Comparison of ENCODE assay signal across 15 mouse cellular contexts in genomic region chr3:55788621-55789201, GRCm38 (mm10). TPM values are rescaled to one million over a fixed set of nuclear protein-coding genes. Genes with fewer than 3 reads are reported as not detected.
DNase-seq lines count a peak whose midpoint lies in the region; ATAC-seq lines count a peak whose summit lies in the region.
"Had no signal": no experiment of that assay in that cellular context is flagged by ENCODE, and none has a peak within 500 bp of the region (broad histone marks: within the 10 kb centered on the region; RNA-seq: fewer than 3 reads in every experiment).

No protein-coding gene starts in this region.

- H3K27ac ChIP-seq in forebrain, embryonic 12.5 days = no peak overlapping the region
- H3K27ac ChIP-seq in forebrain, embryonic 13.5 days = no peak overlapping the region
- peak overlapping the region; percentile 64; the same call in 1 of the 2 replicates for H3K27ac ChIP-seq in embryonic facial prominence, embryonic 13.5 days
- no peak overlapping the region for H3K27ac ChIP-seq in limb, embryonic 12.5 days
- H3K27ac ChIP-seq in neural tube, embryonic 15.5 days (replicated peaks) = peak overlapping the region; percentile 56
- H3K27ac ChIP-seq in intestine, embryonic 15.5 days = no peak overlapping the region
- H3K27ac ChIP-seq: macrophage had no signal

- peaks cover 56% of the 10 kb centered on the region for H3K27me3 ChIP-seq in forebrain, embryonic 12.5 days
- peaks cover 58% of the 10 kb centered on the region for H3K27me3 ChIP-seq in forebrain, embryonic 13.5 days
- H3K27me3 ChIP-seq in embryonic facial prominence, embryonic 13.5 days = peaks cover 21% of the 10 kb centered on the region
- H3K27me3 ChIP-seq in limb, embryonic 12.5 days = no peaks in the 10 kb centered on the region
- 0 out of 2 replicates have a peak, but pooled peaks cover 2% of the 10 kb centered on the region for H3K27me3 ChIP-seq in neural tube, embryonic 15.5 days (replicated peaks)
- H3K27me3 ChIP-seq in intestine, embryonic 15.5 days (replicated peaks) = peaks cover 10% of the 10 kb centered on the region

- no peaks in the 10 kb centered on the region for H3K9me3 ChIP-seq in forebrain, embryonic 12.5 days
- H3K9me3 ChIP-seq in forebrain, embryonic 13.5 days (replicated peaks) = no peaks in the 10 kb centered on the region
- no peaks in the 10 kb centered on the region for H3K9me3 ChIP-seq in embryonic facial prominence, embryonic 13.5 days
- no peaks in the 10 kb centered on the region for H3K9me3 ChIP-seq in limb, embryonic 12.5 days
- H3K9me3 ChIP-seq in neural tube, embryonic 15.5 days (replicated peaks) = no peaks in the 10 kb centered on the region
- H3K9me3 ChIP-seq in intestine, embryonic 15.5 days = no peaks in the 10 kb centered on the region
- H3K9me3 ChIP-seq: heart, embryonic 10.5 days had no signal

- no peak overlapping the region for H3K4me2 ChIP-seq in forebrain, embryonic 12.5 days
- no peak overlapping the region for H3K4me2 ChIP-seq in forebrain, embryonic 13.5 days
- H3K4me2 ChIP-seq in embryonic facial prominence, embryonic 13.5 days = 0 out of 2 replicates have a peak overlapping the region, but pooled peaks have one; percentile 26
- 0 out of 2 replicates have a peak overlapping the region, but pooled peaks have one; percentile 17 for H3K4me2 ChIP-seq in limb, embryonic 12.5 days
- H3K4me2 ChIP-seq in neural tube, embryonic 15.5 days = no peak overlapping the region
- no peak overlapping the region for H3K4me2 ChIP-seq in intestine, embryonic 15.5 days (replicated peaks)

- no peak overlapping the region for H3K9ac ChIP-seq in forebrain, embryonic 12.5 days
- no peak overlapping the region for H3K9ac ChIP-seq in forebrain, embryonic 13.5 days
- H3K9ac ChIP-seq in embryonic facial prominence, embryonic 13.5 days = no peak overlapping the region
- H3K9ac ChIP-seq in limb, embryonic 12.5 days (replicated peaks) = no peak overlapping the region
- H3K9ac ChIP-seq in neural tube, embryonic 15.5 days (replicated peaks) = no peak overlapping the region
- no peak overlapping the region for H3K9ac ChIP-seq in intestine, embryonic 15.5 days
- H3K9ac ChIP-seq: liver, postnatal 0 days had no signal

- 7% methylated on average over 5 of the region's 5 CpGs for WGBS in forebrain, embryonic 12.5 days
- 10% methylated on average over 5 of the region's 5 CpGs for WGBS in forebrain, embryonic 13.5 days
- WGBS in embryonic facial prominence, embryonic 13.5 days = 12% methylated on average over 5 of the region's 5 CpGs
- WGBS in limb, embryonic 12.5 days = 16% methylated on average over 5 of the region's 5 CpGs
- WGBS in neural tube, embryonic 15.5 days = 21% methylated on average over 5 of the region's 5 CpGs
- WGBS in intestine, embryonic 15.5 days = 52% methylated on average over 5 of the region's 5 CpGs

- peaks cover 27% of the 10 kb centered on the region for H3K4me1 ChIP-seq in forebrain, embryonic 12.5 days
- peaks cover 10% of the 10 kb centered on the region for H3K4me1 ChIP-seq in forebrain, embryonic 13.5 days
- peaks cover 14% of the 10 kb centered on the region for H3K4me1 ChIP-seq in embryonic facial prominence, embryonic 13.5 days
- peaks cover 18% of the 10 kb centered on the region for H3K4me1 ChIP-seq in limb, embryonic 12.5 days (replicated peaks)
- H3K4me1 ChIP-seq in neural tube, embryonic 15.5 days = peaks cover 20% of the 10 kb centered on the region
- 0 out of 2 replicates have a peak, but pooled peaks cover 4% of the 10 kb centered on the region for H3K4me1 ChIP-seq in intestine, embryonic 15.5 days (replicated peaks)

- ATAC-seq in forebrain, embryonic 12.5 days (ENCODE audit: low FRiP score) = 0 out of 2 replicates have a peak, but pooled peaks have one; percentile 19
- ATAC-seq in forebrain, embryonic 13.5 days = no peak
- ATAC-seq in embryonic facial prominence, embryonic 13.5 days (ENCODE audit: insufficient number of reproducible peaks, insufficient read depth, low FRiP score, low TSS enrichment, low read depth) = 0 out of 2 replicates have a peak, but pooled peaks have one; percentile 58
- no peak for ATAC-seq in limb, embryonic 12.5 days (ENCODE audit: insufficient number of reproducible peaks, insufficient read depth, low FRiP score, low TSS enrichment, low read depth)
- ATAC-seq in neural tube, embryonic 15.5 days (ENCODE audit: low FRiP score) = no peak
- ATAC-seq in intestine, embryonic 15.5 days = no peak
- no peak for ATAC-seq in megakaryocyte, adult 5-6 weeks (ENCODE audit: poor library complexity, severe bottlenecking)
- ATAC-seq: liver, postnatal 0 days had no signal

- no peak for DNase-seq in kidney, postnatal 25 days
- DNase-seq: adrenal gland, postnatal 25 days; B cell, adult 2 months; liver, postnatal 0 days; thymus, adult 18-20 months had no signal

- no peak overlapping the region for H3K4me3 ChIP-seq in forebrain, embryonic 12.5 days (replicated peaks)
- no peak overlapping the region for H3K4me3 ChIP-seq in forebrain, embryonic 13.5 days
- no peak overlapping the region; the same call in 1 of the 2 replicates for H3K4me3 ChIP-seq in embryonic facial prominence, embryonic 13.5 days
- H3K4me3 ChIP-seq in limb, embryonic 12.5 days (replicated peaks) = no peak overlapping the region
- no peak overlapping the region for H3K4me3 ChIP-seq in neural tube, embryonic 15.5 days (replicated peaks)
- H3K4me3 ChIP-seq in intestine, embryonic 15.5 days (replicated peaks) = no peak overlapping the region

- no peaks in the 10 kb centered on the region for H3K36me3 ChIP-seq in forebrain, embryonic 12.5 days (replicated peaks)
- 0 out of 2 replicates have a peak, but pooled peaks cover 4% of the 10 kb centered on the region for H3K36me3 ChIP-seq in forebrain, embryonic 13.5 days (ENCODE audit: poor library complexity, severe bottlenecking)
- no peaks in the 10 kb centered on the region for H3K36me3 ChIP-seq in embryonic facial prominence, embryonic 13.5 days
- H3K36me3 ChIP-seq in limb, embryonic 12.5 days = no peaks in the 10 kb centered on the region
- no peaks in the 10 kb centered on the region for H3K36me3 ChIP-seq in neural tube, embryonic 15.5 days
- H3K36me3 ChIP-seq in intestine, embryonic 15.5 days = no peaks in the 10 kb centered on the region
- H3K36me3 ChIP-seq: heart, embryonic 10.5 days had no signal

RNA-seq across cellular contexts. Expression of gene Mab21l1, which starts 6.4 kb away (rescaled TPM):
- 27.4 and 34.9 TPM in 2 replicates for polyA plus RNA-seq in forebrain, embryonic 12.5 days (2016; fragmentation: Nextera tagmentation; extraction: Ambion mirVana)
- polyA plus RNA-seq in forebrain, embryonic 13.5 days (2015; fragmentation: Nextera tagmentation; extraction: Ambion mirVana) = 16.1 and 42.0 TPM in 2 replicates
- polyA plus RNA-seq in embryonic facial prominence, embryonic 13.5 days (2015; fragmentation: Nextera tagmentation; extraction: Ambion mirVana) = 48.6 and 54.5 TPM in 2 replicates
- polyA plus RNA-seq in limb, embryonic 12.5 days (2016; fragmentation: Nextera tagmentation; extraction: Ambion mirVana) = 72.6 and 89.1 TPM in 2 replicates
- polyA plus RNA-seq in neural tube, embryonic 15.5 days (2015; fragmentation: Nextera tagmentation; extraction: Ambion mirVana) = 67.4 and 85.1 TPM in 2 replicates
- polyA plus RNA-seq in intestine, embryonic 15.5 days (2015; fragmentation: Nextera tagmentation; extraction: Ambion mirVana) = 10.7 and 13.0 TPM in 2 replicates
- total RNA-seq in megakaryocyte, adult 5-6 weeks (2015) = not detected in 2 replicates
- not detected in 2 replicates for total RNA-seq in megakaryocyte, adult 5-6 weeks (2017)
- polyA plus RNA-seq: liver, postnatal 0 days; macrophage; spleen, adult 2 months had no signal

Comparison
In these comparisons a context has a peak if more than half of its experiments do, and no peak if none do; other contexts are left out.
1. ATAC-seq: peak in forebrain, embryonic 12.5 days (single experiment) and embryonic facial prominence, embryonic 13.5 days (single experiment); none in forebrain, embryonic 13.5 days (single experiment), limb, embryonic 12.5 days (single experiment), neural tube, embryonic 15.5 days (single experiment), intestine, embryonic 15.5 days (single experiment) and megakaryocyte, adult 5-6 weeks (single experiment).
2. H3K27ac ChIP-seq: peak in embryonic facial prominence, embryonic 13.5 days (single experiment) and neural tube, embryonic 15.5 days (single experiment); none in forebrain, embryonic 12.5 days (single experiment), forebrain, embryonic 13.5 days (single experiment), limb, embryonic 12.5 days (single experiment) and intestine, embryonic 15.5 days (single experiment).
3. H3K4me2 ChIP-seq: peak in embryonic facial prominence, embryonic 13.5 days (single experiment) and limb, embryonic 12.5 days (single experiment); none in forebrain, embryonic 12.5 days (single experiment), forebrain, embryonic 13.5 days (single experiment), neural tube, embryonic 15.5 days (single experiment) and intestine, embryonic 15.5 days (single experiment).